Mouse (Mus musculus): ENCODE results near the gene Stk25. TPM values are rescaled to one million over a fixed set of nuclear protein-coding genes. Genes with fewer than 3 reads are reported as not detected.

Gene Stk25
- total RNA-seq, 4 experiments from 2014 or later, result 378 to 407 (median 393) TPM

GRCm38 (mm10) chr1:93608696-93609245 is 49.7 kb downstream of the Stk25 start:
- no peak for DNase-seq (ENCODE audit: low spot score in 2 of 2)

GRCm38 (mm10) chr1:93607090-93608083 is 51.1 kb downstream of the Stk25 start:
- no peak for DNase-seq (ENCODE audit: low spot score in 2 of 2)

- DNase-seq (ENCODE audit: low spot score in 2 of 2), result no peak
Observed at GRCm38 (mm10) chr1:93603921-93604320, 54.5 kb downstream of the Stk25 start.

- no peak for DNase-seq (ENCODE audit: low spot score in 2 of 2)
Observed at GRCm38 (mm10) chr1:93602911-93603310, 55.5 kb downstream of the Stk25 start.

GRCm38 (mm10) chr1:93595916-93596315 is 62.5 kb downstream of the Stk25 start:
- DNase-seq (ENCODE audit: low spot score in 2 of 2), result no peak

GRCm38 (mm10) chr1:93593960-93594359 is 64.5 kb downstream of the Stk25 start:
- DNase-seq (ENCODE audit: low spot score in 2 of 2), result no peak

GRCm38 (mm10) chr1:93588346-93588745 is 70.1 kb downstream of the Stk25 start:
- DNase-seq (ENCODE audit: low spot score in 2 of 2), result no peak

GRCm38 (mm10) chr1:93581545-93581944 is 76.9 kb downstream of the Stk25 start:
- no peak for DNase-seq (ENCODE audit: low spot score in 2 of 2)

- peak; percentile 54 to 61 for DNase-seq (ENCODE audit: low spot score in 2 of 2)
Observed at GRCm38 (mm10) chr1:93577861-93578260, 80.6 kb downstream of the Stk25 start.

- no peak for DNase-seq (ENCODE audit: low spot score in 2 of 2)
Observed at GRCm38 (mm10) chr1:93577066-93577465, 81.4 kb downstream of the Stk25 start.

Other genes with a start within 250 kb of the Stk25 start
- gene Hdlbp, start 179.8 kb downstream of the Stk25 start, total RNA-seq (2022), result 100 to 1,000 TPM; 144 to 186 (median 160) TPM
- gene Farp2, start 146.6 kb downstream of the Stk25 start, total RNA-seq (2022), result 10 to 100 TPM; 12.2 to 14.6 (median 13.8) TPM
- gene Bok, start 27.0 kb upstream of the Stk25 start, total RNA-seq (2022), result 10 to 100 TPM; 52.3 to 55.7 (median 52.8) TPM
- 10 to 100 TPM; 73.6 to 96.0 (median 80.6) TPM for gene Atg4b, start 92.8 kb upstream of the Stk25 start, total RNA-seq (2022)
- gene Thap4, start 96.2 kb upstream of the Stk25 start, total RNA-seq (2022), result 10 to 100 TPM; 29.2 to 36.4 (median 36.0) TPM
- 10 to 100 TPM; 52.7 to 64.8 (median 58.4) TPM for gene Dtymk, start 143.3 kb upstream of the Stk25 start, total RNA-seq (2022)
- 10 to 100 TPM; 15.0 to 16.0 (median 15.4) TPM for gene Ing5, start 145.3 kb upstream of the Stk25 start, total RNA-seq (2022)
- gene D2hgdh, start 166.2 kb upstream of the Stk25 start, total RNA-seq (2022), result 10 to 100 TPM; 18.1 to 21.8 (median 19.3) TPM
- under 1 TPM in 1 of 4 experiments, not detected in 3; 0.14 TPM for gene Gal3st2, start 202.6 kb upstream of the Stk25 start, total RNA-seq (2022)

Data from layer of hippocampus, adult 8-10 months (tissue).